Mouse (Mus musculus) liver, postnatal 0 days (tissue): ENCODE measurements around the gene Paox.
A peak's percentile ranks its signal among the peaks of the same experiment; 100 is the strongest.

Experiments
- CTCF ChIP-seq: sonication (generic); IDR thresholded peaks from 2 replicates; pipeline ENCODE4 v1.5.1; 2016; ENCODE audit warnings: antibody characterized with exemption, low read depth
- EP300 ChIP-seq: IDR thresholded peaks from 2 replicates; pipeline ENCODE4 v1.6.1; 2016; ENCODE audit warnings: antibody characterized with exemption, low read depth, mild to moderate bottlenecking

DNA sequence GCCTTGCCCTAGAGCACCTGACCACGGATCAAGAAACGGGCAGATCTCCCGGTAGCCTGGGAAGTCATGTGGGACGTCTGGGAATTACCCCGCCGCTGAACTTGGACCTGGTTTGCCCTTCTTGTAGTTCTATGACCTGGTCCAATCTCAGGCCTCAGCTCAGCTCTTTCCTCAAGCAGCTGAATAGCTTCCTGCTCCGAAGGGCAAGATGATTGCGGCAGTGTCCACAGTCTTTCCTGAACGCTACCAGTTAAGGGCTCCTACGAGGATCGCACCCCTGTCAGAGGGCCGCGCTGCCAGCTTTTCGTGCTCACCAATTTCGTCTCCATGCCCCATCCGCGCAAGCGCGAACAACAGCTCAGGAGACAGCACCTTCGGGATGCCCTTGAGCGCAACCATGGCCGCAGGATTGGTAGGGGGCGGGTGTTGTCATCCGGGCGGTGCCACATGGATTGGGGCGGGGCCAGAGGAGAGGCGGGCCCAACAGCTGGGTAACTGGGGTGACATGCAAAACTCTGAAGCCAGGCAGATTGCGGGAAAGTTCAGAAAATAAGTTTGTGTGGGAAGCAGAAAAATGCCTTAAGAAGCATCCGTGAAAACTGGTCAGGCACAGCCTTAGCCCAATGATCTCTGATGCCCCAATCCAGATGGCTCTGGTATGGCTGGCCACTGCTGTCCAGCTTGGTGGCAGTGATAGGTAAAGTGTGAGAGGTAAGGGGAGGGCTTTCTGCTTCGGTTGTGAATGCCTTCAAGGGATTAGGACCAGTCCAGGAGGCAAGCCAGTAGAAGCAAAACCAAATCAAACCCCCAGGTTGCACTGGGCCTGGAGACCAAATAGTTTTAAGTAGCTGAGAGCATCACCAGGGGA, 13.4 kb upstream of the Paox start, which contains the start of gene Fuom:
- 0 out of 2 replicates have a peak, but pooled peaks have one; percentile 2 for TF ChIP-seq CTCF
- no peak for TF ChIP-seq EP300
